Mouse (Mus musculus): Measurements from ENCODE around the gene Syngr3.

Syngr3 gene

GRCm38 (mm10) chr17:24644875-24645721, 44.7 kb downstream of the Syngr3 start:
- DNase-seq (ENCODE audit: low read depth), result no peak

GRCm38 (mm10) chr17:24644030-24644715, 45.6 kb downstream of the Syngr3 start:
- DNase-seq (ENCODE audit: low read depth), result no peak

- no peak for DNase-seq (ENCODE audit: low read depth)
These were observed 46.9 kb downstream of the Syngr3 start for GRCm38 (mm10) chr17:24642791-24643343.

GRCm38 (mm10) chr17:24641944-24642343, 47.8 kb downstream of the Syngr3 start:
- no peak for DNase-seq (ENCODE audit: low read depth)

- DNase-seq (ENCODE audit: low read depth), result no peak
These were observed 49.2 kb downstream of the Syngr3 start for GRCm38 (mm10) chr17:24640581-24640980.

- no peak for DNase-seq (ENCODE audit: low read depth)
These were observed 49.6 kb downstream of the Syngr3 start for GRCm38 (mm10) chr17:24640119-24640518.

GRCm38 (mm10) chr17:24639571-24639988, 50.2 kb downstream of the Syngr3 start:
- no peak for DNase-seq (ENCODE audit: low read depth)

- no peak for DNase-seq (ENCODE audit: low read depth)
These were observed 50.9 kb downstream of the Syngr3 start for GRCm38 (mm10) chr17:24638840-24639239.

- no peak for DNase-seq (ENCODE audit: low read depth)
These were observed 51.5 kb downstream of the Syngr3 start for GRCm38 (mm10) chr17:24638214-24638613.

- DNase-seq (ENCODE audit: low read depth), result no peak
These were observed 52.8 kb downstream of the Syngr3 start for GRCm38 (mm10) chr17:24636781-24637481.

- no peak for DNase-seq (ENCODE audit: low read depth)
These were observed 54.1 kb downstream of the Syngr3 start for GRCm38 (mm10) chr17:24635694-24636093.
